Mouse (Mus musculus): Measurements from ENCODE around the gene Cfap74. TPM values are rescaled to one million over a fixed set of nuclear protein-coding genes. Genes with fewer than 3 reads are reported as not detected.

Gene Cfap74
- total and polyA plus RNA-seq, 3 experiments, result 0.39 to 1.0 TPM; not detected in 1

GRCm38 (mm10) chr4:155426272-155426671 is 17.3 kb downstream of the Cfap74 start:
- no peaks in the 10 kb centered on the region for H3K27me3 ChIP-seq (ENCODE audit: control insufficient read depth in 1 of 2, insufficient read depth in 2 of 2, low read length in 2 of 2)
- no peak overlapping the region for H3K27ac ChIP-seq (ENCODE audit: control insufficient read depth, low read depth, low read length)
- no peak overlapping the region for H3K4me3 ChIP-seq (ENCODE audit: control insufficient read depth in 1 of 2, insufficient read depth in 1 of 2, low read depth in 2 of 2, low read length in 2 of 2)
- peaks cover 0 to 7% of the 10 kb centered on the region in 2 experiments; a peak in 2 of 4 replicates for H3K4me1 ChIP-seq (ENCODE audit: control insufficient read depth in 1 of 2, insufficient read depth in 2 of 2, low read length in 2 of 2)
- TF ChIP-seq ZC3H11A (IDR thresholded peaks at IDR 0.05; ENCODE audit: low read depth, low read length), result no peak
- no peak for DNase-seq (ENCODE audit: low read depth, low spot score)
- no peaks in the 10 kb centered on the region; the same call in 1 of the 2 replicates for H3K79me2 ChIP-seq (ENCODE audit: control insufficient read depth, insufficient read depth, low read length, poor library complexity)
- H3K9me3 ChIP-seq (replicated peaks; ENCODE audit: insufficient read depth, low read length), result no peaks in the 10 kb centered on the region
- no peak overlapping the region for H3K9ac ChIP-seq (ENCODE audit: control insufficient read depth, low read depth, low read length, poor library complexity, severe bottlenecking)
- H3K36me3 ChIP-seq (ENCODE audit: control insufficient read depth in 1 of 2, insufficient read depth in 2 of 2, low read length in 2 of 2), result no peaks in the 10 kb centered on the region

GRCm38 (mm10) chr4:155428442-155428841 is 19.5 kb downstream of the Cfap74 start:
- H3K4me1 ChIP-seq (ENCODE audit: control insufficient read depth in 1 of 2, insufficient read depth in 2 of 2, low read length in 2 of 2), result no peaks in the 10 kb centered on the region
- no peaks in the 10 kb centered on the region for H3K79me2 ChIP-seq (ENCODE audit: control insufficient read depth, insufficient read depth, low read length, poor library complexity)
- H3K4me3 ChIP-seq (ENCODE audit: control insufficient read depth in 1 of 2, insufficient read depth in 1 of 2, low read depth in 2 of 2, low read length in 2 of 2), result no peak overlapping the region
- H3K27me3 ChIP-seq (ENCODE audit: control insufficient read depth in 1 of 2, insufficient read depth in 2 of 2, low read length in 2 of 2), result no peaks in the 10 kb centered on the region
- H3K9me3 ChIP-seq (replicated peaks; ENCODE audit: insufficient read depth, low read length), result no peaks in the 10 kb centered on the region
- no peaks in the 10 kb centered on the region for H3K36me3 ChIP-seq (ENCODE audit: control insufficient read depth in 1 of 2, insufficient read depth in 2 of 2, low read length in 2 of 2)
- TF ChIP-seq SIN3A (IDR thresholded peaks at IDR 0.05; ENCODE audit: low read length) (no peak), POLR2AphosphoS2 (IDR thresholded peaks at IDR 0.05; ENCODE audit: low read length) (no peak), HCFC1 (IDR thresholded peaks at IDR 0.05; ENCODE audit: low read depth, low read length) (no peak), ZNF384 (IDR thresholded peaks at IDR 0.05; ENCODE audit: low read depth, low read length) (no peak), CTCF (IDR thresholded peaks at IDR 0.05 in 2 of 3, conservative IDR thresholded peaks at IDR 0.05 in 1 of 3; ENCODE audit: control insufficient read depth in 1 of 3, insufficient read depth in 1 of 3, low read depth in 2 of 3, low read length in 3 of 3, poor library complexity in 1 of 3, severe bottlenecking in 1 of 3) (no peak), ETS1 (IDR thresholded peaks at IDR 0.05; ENCODE audit: low read depth, low read length) (no peak), SMC3 (IDR thresholded peaks at IDR 0.05; ENCODE audit: low read depth, low read length) (no peak), POLR2A (IDR thresholded peaks at IDR 0.05; ENCODE audit: control insufficient read depth in 1 of 2, insufficient read depth in 1 of 2, low read depth in 1 of 2, low read length in 2 of 2, poor library complexity in 1 of 2) (no peak), E2F4 (IDR thresholded peaks at IDR 0.05; ENCODE audit: borderline replicate concordance, low read depth, low read length) (no peak), GABPA (IDR thresholded peaks at IDR 0.05; ENCODE audit: low read depth, low read length) (no peak), NRF1 (IDR thresholded peaks at IDR 0.05; ENCODE audit: insufficient read depth, low read depth, low read length, poor library complexity, severe bottlenecking) (no peak), MEF2A (IDR thresholded peaks at IDR 0.05; ENCODE audit: extremely low read depth, insufficient replicate concordance, low read depth, low read length, poor library complexity, severe bottlenecking) (no peak), ZC3H11A (IDR thresholded peaks at IDR 0.05; ENCODE audit: low read depth, low read length) (no peak), TBP (IDR thresholded peaks at IDR 0.05; ENCODE audit: low read depth, low read length) (no peak), MXI1 (IDR thresholded peaks at IDR 0.05; ENCODE audit: low read depth, low read length) (no peak)
- no peak for DNase-seq (ENCODE audit: low read depth, low spot score)
- no peak overlapping the region for H3K27ac ChIP-seq (ENCODE audit: control insufficient read depth, low read depth, low read length)
- H3K9ac ChIP-seq (ENCODE audit: control insufficient read depth, low read depth, low read length, poor library complexity, severe bottlenecking), result no peak overlapping the region

- H3K79me2 ChIP-seq (ENCODE audit: control insufficient read depth, insufficient read depth, low read length, poor library complexity), result no peaks in the 10 kb centered on the region
These were observed 20.2 kb downstream of the Cfap74 start for GRCm38 (mm10) chr4:155429202-155429601.

More at GRCm38 (mm10) chr4:155429202-155429601, 20.2 kb downstream of the Cfap74 start:
- Histone ChIP-seq H3K27me3 (ENCODE audit: control insufficient read depth in 1 of 2, insufficient read depth in 2 of 2, low read length in 2 of 2) (no peaks in the 10 kb centered on the region), H3K27ac (ENCODE audit: control insufficient read depth, low read depth, low read length) (no peak overlapping the region), H3K36me3 (ENCODE audit: control insufficient read depth in 1 of 2, insufficient read depth in 2 of 2, low read length in 2 of 2) (no peaks in the 10 kb centered on the region), H3K4me1 (ENCODE audit: control insufficient read depth in 1 of 2, insufficient read depth in 2 of 2, low read length in 2 of 2) (no peaks in the 10 kb centered on the region), H3K9me3 (replicated peaks; ENCODE audit: insufficient read depth, low read length) (no peaks in the 10 kb centered on the region), H3K4me3 (ENCODE audit: control insufficient read depth in 1 of 2, insufficient read depth in 1 of 2, low read depth in 2 of 2, low read length in 2 of 2) (no peak overlapping the region), H3K9ac (ENCODE audit: control insufficient read depth, low read depth, low read length, poor library complexity, severe bottlenecking) (no peak overlapping the region)
- no peak for DNase-seq (ENCODE audit: low read depth, low spot score)
- TF ChIP-seq TBP (IDR thresholded peaks at IDR 0.05; ENCODE audit: low read depth, low read length) (no peak), GATA1 (IDR thresholded peaks at IDR 0.05; ENCODE audit: low read depth, low read length) (no peak), POLR2AphosphoS5 (IDR thresholded peaks at IDR 0.05; ENCODE audit: borderline replicate concordance, low read depth, low read length) (no peak), ZKSCAN1 (IDR thresholded peaks at IDR 0.05; ENCODE audit: low read depth, low read length) (no peak), CHD1 (IDR thresholded peaks at IDR 0.05; ENCODE audit: low read depth, low read length) (no peak), NELFE (IDR thresholded peaks at IDR 0.05; ENCODE audit: low read depth, low read length) (no peak), GABPA (IDR thresholded peaks at IDR 0.05; ENCODE audit: low read depth, low read length) (no peak), SMC3 (IDR thresholded peaks at IDR 0.05; ENCODE audit: low read depth, low read length) (no peak)
